Mouse (Mus musculus) erythroblast, embryonic 14.5 days (primary cell): Measurements from ENCODE around the gene Trmt44. TPM values are rescaled to one million over a fixed set of nuclear protein-coding genes. Genes with fewer than 3 reads are reported as not detected.

Experiments
- H3K27me3 ChIP-seq: 2 replicates; pipeline ENCODE4 v1.6.1; 2012; ENCODE audit warnings: inconsistent platforms; ENCODE audit not compliant: control insufficient read depth
- H3K36me3 ChIP-seq: 2 replicates; pipeline ENCODE4 v1.6.1; 2012; ENCODE audit warnings: mild to moderate bottlenecking, inconsistent platforms; ENCODE audit not compliant: control insufficient read depth
- H3K4me1 ChIP-seq: 2 replicates; pipeline ENCODE4 v1.6.1; 2012; ENCODE audit warnings: inconsistent platforms; ENCODE audit not compliant: control insufficient read depth
- H3K4me3 ChIP-seq: replicated peaks from 2 replicates; pipeline ENCODE3; 2012; ENCODE audit warnings: moderate library complexity, mild to moderate bottlenecking, inconsistent platforms
- H3K9me3 ChIP-seq: 2 replicates; pipeline ENCODE4 v1.6.1; 2012; ENCODE audit warnings: low read length, inconsistent platforms, mixed read lengths; ENCODE audit not compliant: control insufficient read depth
- GATA1 ChIP-seq: IDR thresholded peaks from 2 replicates; pipeline ENCODE4 v1.6.1; 2012; ENCODE audit warnings: low read length, inconsistent platforms, mixed read lengths
- TAL1 ChIP-seq: IDR thresholded peaks from 3 replicates; pipeline ENCODE4 v1.6.1; 2012; ENCODE audit warnings: low read length, inconsistent platforms, mixed read lengths
- polyA plus RNA-seq: library from polyadenylated mRNA; stranded (reverse); fragments of >175 nt; gene quantifications from 2 replicates; pipeline ENCODE4 v1.2.3, GENCODE M21; 2012

Trmt44 gene
- polyA plus RNA-seq, 1 experiment = 0.04 TPM

DNA sequence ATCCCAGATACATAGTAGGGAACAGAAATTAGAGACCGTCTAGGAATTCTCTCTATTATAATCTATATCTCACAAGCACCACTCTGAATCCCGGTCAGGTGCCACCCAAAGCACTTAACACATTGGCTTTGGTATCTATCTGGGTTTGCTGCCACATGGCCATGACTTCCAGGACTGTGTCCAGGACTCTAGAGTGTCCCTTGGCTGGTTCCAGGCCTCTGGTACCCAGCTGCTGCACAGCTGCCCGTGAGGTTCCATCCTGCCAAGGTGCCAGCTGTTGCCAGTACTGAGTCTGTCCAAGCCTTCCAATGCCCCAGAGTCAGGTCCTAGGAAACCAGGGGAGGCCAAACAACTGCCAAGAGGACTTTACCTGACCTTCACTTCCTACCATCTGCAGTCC lies 36.8 kb downstream of the Trmt44 start:
- H3K4me3 ChIP-seq = no peak overlapping the region
- H3K4me1 ChIP-seq = no peaks in the 10 kb centered on the region
- H3K27me3 ChIP-seq = no peaks in the 10 kb centered on the region
- peaks cover 3% of the 10 kb centered on the region; the same call in 1 of the 2 replicates for H3K9me3 ChIP-seq
- TF ChIP-seq TAL1 (no peak), GATA1 (no peak)
- H3K36me3 ChIP-seq = no peaks in the 10 kb centered on the region

DNA sequence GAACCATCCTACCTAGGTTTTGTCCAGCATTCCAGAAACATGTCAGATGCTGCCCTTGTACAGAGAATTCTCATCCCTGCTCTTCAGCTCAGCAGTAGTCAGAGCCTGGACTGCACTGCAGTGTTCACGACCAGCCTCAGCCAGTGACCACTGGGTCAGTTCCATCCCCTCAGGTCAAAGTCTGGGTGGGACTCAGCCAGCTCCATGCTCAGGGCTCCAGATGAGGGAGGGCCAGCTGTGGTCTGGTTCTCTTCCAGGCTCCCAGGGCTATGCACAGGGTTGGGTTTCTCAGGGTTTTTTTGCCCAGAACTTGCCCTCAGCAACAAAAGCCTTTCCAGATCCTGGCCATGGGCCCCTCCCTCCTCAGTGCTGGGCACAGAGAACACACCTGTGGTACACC lies 37.4 kb downstream of the Trmt44 start:
- no peaks in the 10 kb centered on the region for H3K4me1 ChIP-seq
- H3K4me3 ChIP-seq = no peak overlapping the region
- no peaks in the 10 kb centered on the region for H3K27me3 ChIP-seq
- TF ChIP-seq GATA1 (no peak), TAL1 (no peak)
- no peaks in the 10 kb centered on the region for H3K36me3 ChIP-seq
- peaks cover 3% of the 10 kb centered on the region; the same call in 1 of the 2 replicates for H3K9me3 ChIP-seq

DNA sequence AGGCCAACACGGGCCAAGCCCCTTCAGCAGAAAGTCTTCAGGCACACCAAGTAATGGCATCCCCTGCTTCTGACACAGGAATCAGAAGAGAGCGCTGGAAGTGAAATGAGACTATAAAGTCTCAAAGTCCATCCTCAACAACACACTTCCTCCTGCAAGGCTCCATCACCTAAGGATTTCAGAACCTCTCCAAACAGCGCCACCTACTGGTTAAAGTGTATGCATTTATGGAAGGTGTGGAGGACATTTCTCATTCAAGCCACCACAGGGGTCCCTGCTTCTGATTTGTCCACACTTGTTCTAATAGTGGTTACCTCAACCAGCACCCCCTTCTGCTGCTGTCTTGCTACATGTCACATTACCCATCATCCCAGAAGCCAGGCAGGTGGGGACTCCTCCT lies 38.6 kb downstream of the Trmt44 start:
- H3K36me3 ChIP-seq = no peaks in the 10 kb centered on the region
- H3K4me3 ChIP-seq = no peak overlapping the region
- H3K4me1 ChIP-seq = no peaks in the 10 kb centered on the region
- no peaks in the 10 kb centered on the region for H3K27me3 ChIP-seq
- no peak for TF ChIP-seq GATA1
- peaks cover 3% of the 10 kb centered on the region; the same call in 1 of the 2 replicates for H3K9me3 ChIP-seq

DNA sequence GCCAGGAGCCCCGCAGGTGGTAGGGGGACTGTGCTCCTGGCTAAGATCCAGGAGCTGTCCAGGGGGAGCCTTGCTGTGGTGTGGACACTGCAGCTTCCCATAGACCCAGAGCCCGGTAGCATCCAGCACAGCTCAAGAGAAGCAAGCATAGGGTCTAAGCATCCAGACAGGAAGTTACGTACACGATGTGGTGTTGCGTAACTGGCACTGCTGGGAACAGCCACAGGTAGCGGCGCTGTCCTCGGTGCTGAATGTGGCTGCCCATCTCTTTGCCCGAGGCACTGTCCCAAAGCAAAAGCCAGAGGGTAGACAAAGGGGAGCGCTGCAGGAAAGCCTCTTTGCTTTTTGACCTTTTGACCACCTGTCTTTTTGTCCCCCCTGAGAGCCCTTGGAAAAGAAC lies 43.3 kb downstream of the Trmt44 start:
- Histone ChIP-seq H3K4me1 (no peaks in the 10 kb centered on the region), H3K36me3 (no peaks in the 10 kb centered on the region), H3K9me3 (peaks cover 3% of the 10 kb centered on the region; the same call in 1 of the 2 replicates), H3K27me3 (peaks cover 4% of the 10 kb centered on the region), H3K4me3 (no peak overlapping the region)
- TF ChIP-seq GATA1 = no peak
- no peak for TF ChIP-seq TAL1

DNA sequence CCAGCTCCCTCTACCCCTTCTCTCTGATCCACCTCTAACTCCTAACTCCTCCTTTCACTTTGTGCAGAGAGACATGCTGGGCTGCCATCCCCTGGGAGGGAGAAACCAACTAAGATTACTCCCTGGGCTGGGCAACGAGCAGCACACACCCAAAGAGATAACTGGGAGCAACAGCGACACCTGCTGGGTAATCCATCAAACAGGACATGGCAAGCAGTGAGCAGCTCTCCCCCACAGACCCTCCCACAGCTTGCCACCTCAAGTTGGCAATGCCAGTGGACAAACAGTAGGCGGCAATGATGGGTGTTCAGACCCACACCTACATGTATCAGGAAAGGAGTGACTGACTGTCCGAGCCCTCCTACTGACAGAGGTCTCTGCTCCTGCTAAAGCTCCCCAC lies 44.4 kb downstream of the Trmt44 start:
- Histone ChIP-seq H3K27me3 (peaks cover 12% of the 10 kb centered on the region), H3K4me1 (no peaks in the 10 kb centered on the region), H3K4me3 (no peak overlapping the region), H3K36me3 (no peaks in the 10 kb centered on the region), H3K9me3 (no peaks in the 10 kb centered on the region)
- TF ChIP-seq GATA1 (no peak), TAL1 (no peak)

DNA sequence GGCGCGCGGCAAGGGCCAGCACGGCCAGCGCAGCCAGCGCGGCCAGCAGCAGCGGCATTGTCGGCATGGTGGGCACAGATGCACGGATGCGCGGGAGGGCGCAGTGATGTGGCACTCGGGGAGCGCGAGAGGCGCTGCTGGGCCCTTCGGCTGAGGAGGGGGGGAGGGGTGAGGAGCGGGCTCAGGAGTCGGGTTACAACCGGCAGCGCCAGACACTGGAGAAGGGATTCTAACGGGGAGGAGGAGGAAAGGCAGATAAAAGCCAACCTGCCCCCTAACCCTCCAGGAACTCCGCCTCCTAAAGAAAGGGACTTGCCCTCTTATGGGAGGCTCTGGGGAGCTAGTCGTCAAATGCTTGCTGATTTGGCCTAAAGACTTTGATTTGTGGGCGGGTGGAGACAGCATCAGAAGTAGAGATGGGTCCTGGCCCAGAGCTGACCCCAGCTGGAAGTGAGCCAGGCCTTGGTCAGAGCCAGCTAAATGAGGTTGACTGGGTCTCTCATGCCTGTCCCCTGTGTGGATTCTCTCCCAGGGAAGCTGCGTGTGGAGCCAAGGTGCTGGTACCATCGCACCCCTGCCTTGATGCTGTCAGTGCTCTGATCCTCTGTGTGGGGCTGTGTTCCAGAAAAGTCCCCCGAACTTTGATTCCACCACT lies 49.3 kb downstream of the Trmt44 start, which contains the start of gene Cpz:
Cpz (minus strand) TSS at position 230 of the 655 bp plus-strand sequence.
- peaks cover 27% of the 10 kb centered on the region for H3K27me3 ChIP-seq
- no peak within 1 kb of the TSS for H3K4me3 ChIP-seq
- TF ChIP-seq GATA1 = no peak
- TF ChIP-seq TAL1 = no peak

DNA sequence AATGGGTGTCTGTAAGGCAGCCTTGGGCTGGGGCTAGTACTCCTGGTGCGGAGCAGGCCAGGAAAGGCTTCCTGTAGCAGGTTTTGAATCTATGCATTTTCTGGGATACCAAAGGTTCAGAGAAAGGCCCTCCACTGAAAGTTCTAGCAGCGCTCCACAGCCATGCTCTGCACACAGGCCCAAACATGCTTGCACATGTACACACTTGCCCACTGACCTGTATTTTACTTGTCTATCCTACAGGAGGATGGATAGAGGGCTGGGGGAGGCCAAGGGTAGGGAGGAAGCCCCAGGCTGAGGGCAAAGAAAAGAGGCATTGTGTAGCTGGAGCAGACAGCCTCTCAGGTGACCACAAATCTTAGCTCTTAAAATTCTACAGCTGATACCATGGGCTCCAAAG lies 50.5 kb downstream of the Trmt44 start:
- Histone ChIP-seq H3K27me3 (peaks cover 27% of the 10 kb centered on the region), H3K4me1 (no peaks in the 10 kb centered on the region), H3K9me3 (no peaks in the 10 kb centered on the region), H3K4me3 (no peak overlapping the region), H3K36me3 (no peaks in the 10 kb centered on the region)
- TF ChIP-seq GATA1 (no peak), TAL1 (no peak)

More for the DNA sequence above, 49.3 kb downstream of the Trmt44 start, which contains the start of gene Cpz:
- H3K4me1 ChIP-seq = no peaks in the 10 kb centered on the region
- no peaks in the 10 kb centered on the region for H3K9me3 ChIP-seq
- no peaks in the 10 kb centered on the region for H3K36me3 ChIP-seq

DNA sequence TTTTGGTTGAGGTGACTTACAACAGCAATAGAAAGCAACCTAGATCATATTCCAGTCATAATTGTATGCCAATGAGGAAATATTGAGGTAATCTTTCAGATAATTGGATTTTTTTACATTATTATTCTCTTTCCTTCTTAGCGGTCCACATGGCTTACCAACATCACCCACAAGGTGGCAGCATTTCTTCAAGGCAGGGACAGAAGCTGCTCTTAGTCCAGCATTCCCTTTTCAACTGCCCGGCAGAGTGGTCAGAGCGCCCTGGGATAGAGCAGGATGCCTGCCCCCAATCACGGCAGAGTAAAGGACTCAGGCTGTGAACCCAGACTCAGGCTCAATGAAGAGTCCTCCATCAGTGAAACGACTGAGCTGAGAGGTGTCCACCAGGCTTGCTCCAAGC lies 51.1 kb downstream of the Trmt44 start:
- no peaks in the 10 kb centered on the region for H3K36me3 ChIP-seq
- H3K27me3 ChIP-seq = peaks cover 27% of the 10 kb centered on the region
- no peak overlapping the region for H3K4me3 ChIP-seq
- H3K4me1 ChIP-seq = no peaks in the 10 kb centered on the region
- no peak for TF ChIP-seq TAL1
- no peak for TF ChIP-seq GATA1
- no peaks in the 10 kb centered on the region for H3K9me3 ChIP-seq

DNA sequence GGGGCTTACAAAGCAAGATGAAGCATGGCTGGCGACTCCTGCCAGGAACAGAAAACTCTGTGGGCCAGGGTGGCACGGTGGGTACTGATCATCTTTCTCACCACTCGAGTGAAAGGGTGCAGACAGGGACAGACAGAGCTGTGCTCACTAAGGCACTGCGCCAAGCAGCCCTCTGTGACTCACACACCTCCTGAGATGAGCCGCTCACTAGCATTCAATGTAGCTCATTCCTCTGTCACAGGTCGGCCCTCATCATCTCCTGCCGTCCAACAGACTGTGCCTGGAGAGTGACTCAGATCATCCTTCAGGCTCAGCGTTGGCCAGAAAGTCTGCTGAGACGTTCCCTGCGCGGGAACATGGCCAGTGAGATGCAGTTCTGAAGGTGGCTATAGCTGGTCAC lies 58.1 kb downstream of the Trmt44 start:
- Histone ChIP-seq H3K4me3 (no peak overlapping the region), H3K4me1 (no peaks in the 10 kb centered on the region), H3K36me3 (no peaks in the 10 kb centered on the region), H3K27me3 (no peaks in the 10 kb centered on the region), H3K9me3 (no peaks in the 10 kb centered on the region)
- no peak for TF ChIP-seq GATA1
- TF ChIP-seq TAL1 = no peak

DNA sequence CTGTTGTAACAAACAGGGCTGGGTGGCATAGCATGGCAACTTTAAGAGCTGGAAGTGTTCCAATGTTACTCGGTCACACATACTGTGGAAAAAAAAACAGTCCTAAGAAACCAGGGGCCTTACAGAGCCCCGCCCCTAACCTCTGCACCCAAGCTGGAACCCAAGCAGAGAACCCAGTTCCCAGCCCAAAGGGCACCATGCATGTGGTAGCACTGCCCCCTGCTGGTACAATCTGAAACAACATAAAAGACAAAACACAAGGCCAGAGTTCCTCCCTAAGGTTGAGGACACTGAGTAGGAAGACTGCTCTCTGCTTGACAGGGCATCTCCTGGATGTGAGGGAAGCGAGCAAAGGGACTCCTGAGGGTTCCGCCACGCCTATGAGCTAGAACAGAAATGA lies 64.3 kb downstream of the Trmt44 start:
- Histone ChIP-seq H3K9me3 (no peaks in the 10 kb centered on the region), H3K4me3 (no peak overlapping the region), H3K4me1 (no peaks in the 10 kb centered on the region), H3K27me3 (no peaks in the 10 kb centered on the region), H3K36me3 (no peaks in the 10 kb centered on the region)
- no peak for TF ChIP-seq TAL1
- no peak for TF ChIP-seq GATA1

Other genes with a start within 250 kb of the Trmt44 start
- gene Hmx1, start 186.0 kb downstream of the Trmt44 start, polyA plus RNA-seq = not detected in 2 replicates
- gene Cpz, start 49.4 kb downstream of the Trmt44 start, polyA plus RNA-seq = not detected in 2 replicates
- gene Acox3, start 8.0 kb upstream of the Trmt44 start, polyA plus RNA-seq = 0.11 and 0.13 TPM in 2 replicates
- not detected in 2 replicates for gene Htra3, start 104.7 kb upstream of the Trmt44 start, polyA plus RNA-seq
- 0.01 and 0.03 TPM in 2 replicates for gene Sh3tc1, start 164.9 kb upstream of the Trmt44 start, polyA plus RNA-seq
- gene Ablim2, start 182.8 kb upstream of the Trmt44 start, polyA plus RNA-seq = not detected in 2 replicates